Mouse (Mus musculus): ENCODE data around the gene Rnft2. TPM values are rescaled to one million over a fixed set of nuclear protein-coding genes. Genes with fewer than 3 reads are reported as not detected.

The Rnft2 gene
- total and polyA plus RNA-seq, 3 experiments: 0.42 to 0.71 TPM; not detected in 1

GRCm38 (mm10) chr5:118259152-118259551, 14.2 kb upstream of the Rnft2 start:
- Histone ChIP-seq H3K36me3 (ENCODE audit: control insufficient read depth in 1 of 2, insufficient read depth in 2 of 2, low read length in 2 of 2) (no peaks in the 10 kb centered on the region; a peak in 1 of 4 replicates), H3K27ac (ENCODE audit: control insufficient read depth, low read depth, low read length) (no peak overlapping the region), H3K4me3 (ENCODE audit: control insufficient read depth in 1 of 2, insufficient read depth in 1 of 2, low read depth in 2 of 2, low read length in 2 of 2) (no peak overlapping the region), H3K9me3 (replicated peaks; ENCODE audit: insufficient read depth, low read length) (no peaks in the 10 kb centered on the region), H3K27me3 (ENCODE audit: control insufficient read depth in 1 of 2, insufficient read depth in 2 of 2, low read length in 2 of 2) (no peaks in the 10 kb centered on the region), H3K79me2 (ENCODE audit: control insufficient read depth, insufficient read depth, low read length, poor library complexity) (no peaks in the 10 kb centered on the region), H3K4me1 (ENCODE audit: control insufficient read depth in 1 of 2, insufficient read depth in 2 of 2, low read length in 2 of 2) (no peaks in the 10 kb centered on the region), H3K9ac (ENCODE audit: control insufficient read depth, low read depth, low read length, poor library complexity, severe bottlenecking) (no peak overlapping the region)
- no peak for DNase-seq (ENCODE audit: low read depth, low spot score)
- TF ChIP-seq GATA1 (IDR thresholded peaks at IDR 0.05; ENCODE audit: low read depth, low read length) (no peak), MAZ (IDR thresholded peaks at IDR 0.05; ENCODE audit: low read depth, low read length) (no peak), MYB (IDR thresholded peaks at IDR 0.05; ENCODE audit: low read depth, low read length) (no peak), MAX (IDR thresholded peaks at IDR 0.05; ENCODE audit: low read length) (no peak), RCOR1 (IDR thresholded peaks at IDR 0.05; ENCODE audit: low read depth, low read length) (no peak), POLR2A (IDR thresholded peaks at IDR 0.05; ENCODE audit: control insufficient read depth in 1 of 2, insufficient read depth in 1 of 2, low read depth in 1 of 2, low read length in 2 of 2, poor library complexity in 1 of 2) (no peak), POLR2AphosphoS2 (IDR thresholded peaks at IDR 0.05; ENCODE audit: low read length) (no peak), CHD1 (IDR thresholded peaks at IDR 0.05; ENCODE audit: low read depth, low read length) (no peak), ZNF384 (IDR thresholded peaks at IDR 0.05; ENCODE audit: low read depth, low read length) (no peak), ZMIZ1 (IDR thresholded peaks at IDR 0.05; ENCODE audit: low read depth, low read length) (no peak), ELF1 (IDR thresholded peaks at IDR 0.05; ENCODE audit: low read depth, low read length) (no peak), SIN3A (IDR thresholded peaks at IDR 0.05; ENCODE audit: low read length) (no peak), MXI1 (IDR thresholded peaks at IDR 0.05; ENCODE audit: low read depth, low read length) (no peak), RAD21 (IDR thresholded peaks at IDR 0.05; ENCODE audit: low read depth, low read length) (no peak), USF2 (IDR thresholded peaks at IDR 0.05; ENCODE audit: borderline replicate concordance in 1 of 2, insufficient read depth in 1 of 2, low read depth in 1 of 2, low read length in 2 of 2) (no peak), MAFK (IDR thresholded peaks at IDR 0.05; ENCODE audit: borderline replicate concordance, low read depth, low read length) (no peak), SMC3 (IDR thresholded peaks at IDR 0.05; ENCODE audit: low read depth, low read length) (no peak), NRF1 (IDR thresholded peaks at IDR 0.05; ENCODE audit: insufficient read depth, low read depth, low read length, poor library complexity, severe bottlenecking) (no peak), EP300 (IDR thresholded peaks at IDR 0.05; ENCODE audit: low read depth in 1 of 2, low read length in 2 of 2) (no peak)

- Histone ChIP-seq H3K27ac (ENCODE audit: control insufficient read depth, low read depth, low read length) (no peak overlapping the region), H3K4me1 (ENCODE audit: control insufficient read depth in 1 of 2, insufficient read depth in 2 of 2, low read length in 2 of 2) (no peaks in the 10 kb centered on the region), H3K4me3 (ENCODE audit: control insufficient read depth in 1 of 2, insufficient read depth in 1 of 2, low read depth in 2 of 2, low read length in 2 of 2) (no peak overlapping the region), H3K79me2 (ENCODE audit: control insufficient read depth, insufficient read depth, low read length, poor library complexity) (no peaks in the 10 kb centered on the region), H3K9me3 (replicated peaks; ENCODE audit: insufficient read depth, low read length) (no peaks in the 10 kb centered on the region), H3K27me3 (ENCODE audit: control insufficient read depth in 1 of 2, insufficient read depth in 2 of 2, low read length in 2 of 2) (no peaks in the 10 kb centered on the region), H3K36me3 (ENCODE audit: control insufficient read depth in 1 of 2, insufficient read depth in 2 of 2, low read length in 2 of 2) (no peaks in the 10 kb centered on the region; a peak in 1 of 4 replicates), H3K9ac (ENCODE audit: control insufficient read depth, low read depth, low read length, poor library complexity, severe bottlenecking) (no peak overlapping the region)
- peak; percentile 14 for DNase-seq (ENCODE audit: low read depth, low spot score)
- no peak for TF ChIP-seq CHD2 (IDR thresholded peaks at IDR 0.05; ENCODE audit: low read length)
- no peak for TF ChIP-seq MAX (IDR thresholded peaks at IDR 0.05; ENCODE audit: low read length)
- TF ChIP-seq BHLHE40 (IDR thresholded peaks at IDR 0.05; ENCODE audit: borderline replicate concordance, low read depth, low read length): no peak
- no peak for TF ChIP-seq JUND (IDR thresholded peaks at IDR 0.05; ENCODE audit: low read depth, low read length)
- TF ChIP-seq MAFK (IDR thresholded peaks at IDR 0.05; ENCODE audit: borderline replicate concordance, low read depth, low read length): no peak
- peak; percentile 8; the same call in 1 of the 2 replicates for TF ChIP-seq SMC3 (IDR thresholded peaks at IDR 0.05; ENCODE audit: low read depth, low read length)
- TF ChIP-seq CTCF (IDR thresholded peaks at IDR 0.05 in 2 of 3, conservative IDR thresholded peaks at IDR 0.05 in 1 of 3; ENCODE audit: control insufficient read depth in 1 of 3, insufficient read depth in 1 of 3, low read depth in 2 of 3, low read length in 3 of 3, poor library complexity in 1 of 3, severe bottlenecking in 1 of 3): peak; percentile 27 to 34 (median 28); a peak in 5 of 6 replicates
Observed at GRCm38 (mm10) chr5:118256981-118257380, 12.1 kb upstream of the Rnft2 start.
